Mouse (Mus musculus): ENCODE measurements around the gene Zbtb17. TPM values are rescaled to one million over a fixed set of nuclear protein-coding genes. Genes with fewer than 3 reads are reported as not detected.

Gene Zbtb17
- polyA plus RNA-seq, 1 experiment: 1.9 TPM

- peaks cover 3% of the 10 kb centered on the region; the same call in 1 of the 2 replicates for H3K4me1 ChIP-seq (ENCODE audit: control insufficient read depth)
- no peaks in the 10 kb centered on the region for H3K9me3 ChIP-seq (ENCODE audit: control insufficient read depth, low read length)
- H3K36me3 ChIP-seq (ENCODE audit: control insufficient read depth): peaks cover 25% of the 10 kb centered on the region
- no peak overlapping the region for H3K4me3 ChIP-seq (replicated peaks)
- TF ChIP-seq TAL1 (IDR thresholded peaks at IDR 0.05; ENCODE audit: low read length) (no peak), GATA1 (IDR thresholded peaks at IDR 0.05; ENCODE audit: low read length) (no peak)
- no peaks in the 10 kb centered on the region for H3K27me3 ChIP-seq (ENCODE audit: control insufficient read depth)
Observed at GRCm38 (mm10) chr4:141454581-141455350, 10.3 kb downstream of the Zbtb17 start.

- H3K4me3 ChIP-seq (replicated peaks): no peak overlapping the region
- TF ChIP-seq TAL1 (IDR thresholded peaks at IDR 0.05; ENCODE audit: low read length) (no peak), GATA1 (IDR thresholded peaks at IDR 0.05; ENCODE audit: low read length) (no peak)
- no peaks in the 10 kb centered on the region for H3K27me3 ChIP-seq (ENCODE audit: control insufficient read depth)
- peaks cover 26% of the 10 kb centered on the region for H3K36me3 ChIP-seq (ENCODE audit: control insufficient read depth)
- H3K4me1 ChIP-seq (ENCODE audit: control insufficient read depth): peaks cover 2% of the 10 kb centered on the region; the same call in 1 of the 2 replicates
- no peaks in the 10 kb centered on the region for H3K9me3 ChIP-seq (ENCODE audit: control insufficient read depth, low read length)
Observed at GRCm38 (mm10) chr4:141455526-141455925, 11.1 kb downstream of the Zbtb17 start.

GRCm38 (mm10) chr4:141456193-141456938, 11.9 kb downstream of the Zbtb17 start:
- Histone ChIP-seq H3K4me1 (ENCODE audit: control insufficient read depth) (peaks cover 2% of the 10 kb centered on the region; the same call in 1 of the 2 replicates), H3K36me3 (ENCODE audit: control insufficient read depth) (peaks cover 28% of the 10 kb centered on the region)

GRCm38 (mm10) chr4:141458236-141458635, 13.8 kb downstream of the Zbtb17 start:
- Histone ChIP-seq H3K4me1 (ENCODE audit: control insufficient read depth) (peaks cover 2% of the 10 kb centered on the region; the same call in 1 of the 2 replicates), H3K36me3 (ENCODE audit: control insufficient read depth) (peaks cover 31% of the 10 kb centered on the region), H3K27me3 (ENCODE audit: control insufficient read depth) (no peaks in the 10 kb centered on the region), H3K4me3 (replicated peaks) (no peak overlapping the region), H3K9me3 (ENCODE audit: control insufficient read depth, low read length) (no peaks in the 10 kb centered on the region)
- TF ChIP-seq TAL1 (IDR thresholded peaks at IDR 0.05; ENCODE audit: low read length) (no peak), GATA1 (IDR thresholded peaks at IDR 0.05; ENCODE audit: low read length) (no peak)

More at GRCm38 (mm10) chr4:141456193-141456938, 11.9 kb downstream of the Zbtb17 start:
- Histone ChIP-seq H3K27me3 (ENCODE audit: control insufficient read depth) (no peaks in the 10 kb centered on the region), H3K4me3 (replicated peaks) (no peak overlapping the region), H3K9me3 (ENCODE audit: control insufficient read depth, low read length) (no peaks in the 10 kb centered on the region)
- no peak for TF ChIP-seq GATA1 (IDR thresholded peaks at IDR 0.05; ENCODE audit: low read length)
- TF ChIP-seq TAL1 (IDR thresholded peaks at IDR 0.05; ENCODE audit: low read length): no peak

DNA sequence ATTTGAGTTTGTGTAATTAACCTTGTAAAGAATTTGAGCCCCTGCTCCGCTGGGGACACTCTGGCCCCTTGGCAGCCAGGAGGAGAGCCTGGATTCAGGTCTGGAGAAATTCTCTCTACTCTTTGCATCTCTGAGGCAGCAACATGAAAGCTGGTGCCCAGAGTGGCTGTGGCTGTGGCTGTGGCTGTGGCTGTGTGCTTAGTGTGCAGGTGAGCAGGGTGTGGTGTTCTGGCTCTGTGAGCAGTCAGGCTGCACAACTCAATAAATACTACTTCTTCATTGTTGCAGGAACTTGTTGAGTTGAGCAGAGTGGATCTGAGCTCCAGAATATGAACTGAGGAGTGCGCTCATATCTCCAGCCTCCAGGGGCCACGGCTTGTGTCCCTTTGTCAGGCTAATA, 14.4 kb downstream of the Zbtb17 start:
- Histone ChIP-seq H3K36me3 (ENCODE audit: control insufficient read depth) (peaks cover 35% of the 10 kb centered on the region), H3K27me3 (ENCODE audit: control insufficient read depth) (no peaks in the 10 kb centered on the region), H3K9me3 (ENCODE audit: control insufficient read depth, low read length) (peaks cover 2% of the 10 kb centered on the region; the same call in 1 of the 2 replicates), H3K4me3 (replicated peaks) (no peak overlapping the region), H3K4me1 (ENCODE audit: control insufficient read depth) (peaks cover 2% of the 10 kb centered on the region; the same call in 1 of the 2 replicates)
- TF ChIP-seq TAL1 (IDR thresholded peaks at IDR 0.05; ENCODE audit: low read length) (no peak), GATA1 (IDR thresholded peaks at IDR 0.05; ENCODE audit: low read length) (no peak)

- H3K36me3 ChIP-seq (ENCODE audit: control insufficient read depth): peaks cover 44% of the 10 kb centered on the region
- H3K27me3 ChIP-seq (ENCODE audit: control insufficient read depth): no peaks in the 10 kb centered on the region
- peaks cover 10% of the 10 kb centered on the region for H3K9me3 ChIP-seq (ENCODE audit: control insufficient read depth, low read length)
- peaks cover 2% of the 10 kb centered on the region; the same call in 1 of the 2 replicates for H3K4me1 ChIP-seq (ENCODE audit: control insufficient read depth)
- TF ChIP-seq GATA1 (IDR thresholded peaks at IDR 0.05; ENCODE audit: low read length): no peak
- no peak for TF ChIP-seq TAL1 (IDR thresholded peaks at IDR 0.05; ENCODE audit: low read length)
- no peak overlapping the region for H3K4me3 ChIP-seq (replicated peaks)
Observed at GRCm38 (mm10) chr4:141459766-141460165, 15.3 kb downstream of the Zbtb17 start.

DNA sequence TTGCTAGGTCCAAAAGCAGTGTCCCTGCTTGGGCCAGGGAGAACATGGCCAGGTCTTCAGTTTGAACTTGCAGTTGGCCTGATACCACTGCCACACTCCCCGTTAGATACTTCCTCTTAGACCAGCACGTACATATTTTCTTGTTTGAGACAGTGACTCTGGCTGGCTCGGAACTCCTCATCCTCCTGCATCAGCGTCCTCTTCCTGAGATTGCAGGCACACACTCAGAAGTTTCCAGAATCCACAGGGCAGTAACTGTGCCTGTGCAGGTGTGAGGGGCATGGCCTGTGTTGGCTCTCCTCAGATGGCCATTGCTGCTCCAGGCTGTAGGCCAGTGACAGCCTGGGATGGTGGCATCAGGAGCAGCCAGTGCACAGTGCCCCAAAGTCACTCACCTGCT, 16.0 kb downstream of the Zbtb17 start:
- peaks cover 18% of the 10 kb centered on the region for H3K9me3 ChIP-seq (ENCODE audit: control insufficient read depth, low read length)
- TF ChIP-seq TAL1 (IDR thresholded peaks at IDR 0.05; ENCODE audit: low read length): no peak
- no peak for TF ChIP-seq GATA1 (IDR thresholded peaks at IDR 0.05; ENCODE audit: low read length)
- H3K36me3 ChIP-seq (ENCODE audit: control insufficient read depth): peaks cover 51% of the 10 kb centered on the region
- peaks cover 2% of the 10 kb centered on the region; the same call in 1 of the 2 replicates for H3K4me1 ChIP-seq (ENCODE audit: control insufficient read depth)
- H3K27me3 ChIP-seq (ENCODE audit: control insufficient read depth): no peaks in the 10 kb centered on the region
- no peak overlapping the region for H3K4me3 ChIP-seq (replicated peaks)

DNA sequence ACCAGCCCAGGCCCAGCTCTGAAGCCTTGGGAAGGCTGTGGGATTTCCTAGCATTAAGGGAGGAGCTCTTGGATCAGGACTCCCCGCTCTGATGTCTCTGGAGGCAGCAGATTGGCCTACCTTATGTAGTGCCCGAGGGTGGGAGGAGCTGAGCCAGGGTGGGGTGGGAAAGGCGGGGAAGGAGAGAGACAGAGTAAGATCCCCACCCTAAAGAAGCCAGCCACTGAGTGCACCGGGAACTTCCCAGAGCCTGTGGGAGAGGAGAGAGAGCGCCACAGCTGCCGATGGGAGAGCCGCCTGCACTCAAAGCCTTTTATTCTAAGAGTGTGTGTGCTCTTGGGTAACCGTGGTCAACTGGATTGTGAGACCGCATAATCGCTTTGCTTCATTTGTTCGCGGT, 16.6 kb downstream of the Zbtb17 start:
- H3K4me1 ChIP-seq (ENCODE audit: control insufficient read depth): peaks cover 2% of the 10 kb centered on the region; the same call in 1 of the 2 replicates
- TF ChIP-seq TAL1 (IDR thresholded peaks at IDR 0.05; ENCODE audit: low read length) (no peak), GATA1 (IDR thresholded peaks at IDR 0.05; ENCODE audit: low read length) (no peak)
- peaks cover 57% of the 10 kb centered on the region for H3K36me3 ChIP-seq (ENCODE audit: control insufficient read depth)
- H3K9me3 ChIP-seq (ENCODE audit: control insufficient read depth, low read length): peaks cover 23% of the 10 kb centered on the region
- H3K27me3 ChIP-seq (ENCODE audit: control insufficient read depth): no peaks in the 10 kb centered on the region
- H3K4me3 ChIP-seq (replicated peaks): no peak overlapping the region

GRCm38 (mm10) chr4:141461576-141461975, 17.1 kb downstream of the Zbtb17 start:
- Histone ChIP-seq H3K27me3 (ENCODE audit: control insufficient read depth) (no peaks in the 10 kb centered on the region), H3K36me3 (ENCODE audit: control insufficient read depth) (peaks cover 60% of the 10 kb centered on the region), H3K9me3 (ENCODE audit: control insufficient read depth, low read length) (peaks cover 28% of the 10 kb centered on the region), H3K4me1 (ENCODE audit: control insufficient read depth) (peaks cover 2% of the 10 kb centered on the region; the same call in 1 of the 2 replicates), H3K4me3 (replicated peaks) (no peak overlapping the region)
- TF ChIP-seq TAL1 (IDR thresholded peaks at IDR 0.05; ENCODE audit: low read length) (no peak), GATA1 (IDR thresholded peaks at IDR 0.05; ENCODE audit: low read length) (no peak)
